Mouse (Mus musculus) heart, embryonic 13.5 days (tissue): ENCODE results near the gene Tab2. TPM values are rescaled to one million over a fixed set of nuclear protein-coding genes. Genes with fewer than 3 reads are reported as not detected.

Source experiments
- ATAC-seq: fragments of 200-750 bp; cut with Nextera tagmentation; 2 replicates; pipeline ENCODE4 v1.8.0; 2017; ENCODE audit warnings: moderate TSS enrichment; ENCODE audit not compliant: insufficient number of reproducible peaks, low FRiP score, low TSS enrichment; ENCODE audit errors: extremely low read depth
- H3K27ac ChIP-seq: fragments of 300-500 bp; sonication (generic); replicated peaks from 2 replicates; pipeline ENCODE4 v1.5.1; 2015; ENCODE audit warnings: moderate library complexity, mild to moderate bottlenecking, inconsistent platforms
- H3K27me3 ChIP-seq: fragments of 300-500 bp; sonication (generic); replicated peaks from 2 replicates; pipeline ENCODE4 v1.6.1; 2015; ENCODE audit warnings: mild to moderate bottlenecking, inconsistent platforms
- H3K36me3 ChIP-seq: fragments of 300-500 bp; sonication (generic); 2 replicates; pipeline ENCODE4 v1.6.1; 2015; ENCODE audit warnings: mild to moderate bottlenecking, inconsistent platforms
- H3K4me1 ChIP-seq: fragments of 300-500 bp; sonication (generic); 2 replicates; pipeline ENCODE4 v1.6.1; 2015; ENCODE audit warnings: inconsistent platforms
- H3K4me2 ChIP-seq: fragments of 300-500 bp; sonication (generic); 2 replicates; pipeline ENCODE4 v1.6.1; 2015; ENCODE audit warnings: inconsistent platforms, mild to moderate bottlenecking, moderate library complexity
- H3K4me3 ChIP-seq: fragments of 300-500 bp; sonication (generic); 2 replicates; pipeline ENCODE4 v1.5.1; 2015; ENCODE audit warnings: moderate library complexity, mild to moderate bottlenecking, inconsistent platforms
- H3K9ac ChIP-seq: fragments of 300-500 bp; sonication (generic); 2 replicates; pipeline ENCODE4 v1.6.1; 2015; ENCODE audit warnings: inconsistent platforms, mild to moderate bottlenecking, moderate library complexity
- H3K9me3 ChIP-seq: fragments of 300-500 bp; sonication (generic); 2 replicates; pipeline ENCODE4 v1.6.1; 2016; ENCODE audit warnings: inconsistent platforms
- WGBS: fragments of 180-500 bp; shearing (Covaris S2); methylation state at CpG from one replicate; pipeline ENCODE4 v1.1.7; 2015; ENCODE audit warnings: mixed read lengths; 5-methylcytosine and 5-hydroxymethylcytosine counted together
- polyA plus RNA-seq: library from polyadenylated mRNA; unstranded; fragments of >200 nt; fragmentation: Nextera tagmentation; extraction: Ambion mirVana; gene quantifications from 2 replicates; pipeline ENCODE4 v1.2.1, GENCODE M21; 2015

Tab2 gene
- polyA plus RNA-seq, 1 experiment from 2014 or later: 17.2 TPM

DNA sequence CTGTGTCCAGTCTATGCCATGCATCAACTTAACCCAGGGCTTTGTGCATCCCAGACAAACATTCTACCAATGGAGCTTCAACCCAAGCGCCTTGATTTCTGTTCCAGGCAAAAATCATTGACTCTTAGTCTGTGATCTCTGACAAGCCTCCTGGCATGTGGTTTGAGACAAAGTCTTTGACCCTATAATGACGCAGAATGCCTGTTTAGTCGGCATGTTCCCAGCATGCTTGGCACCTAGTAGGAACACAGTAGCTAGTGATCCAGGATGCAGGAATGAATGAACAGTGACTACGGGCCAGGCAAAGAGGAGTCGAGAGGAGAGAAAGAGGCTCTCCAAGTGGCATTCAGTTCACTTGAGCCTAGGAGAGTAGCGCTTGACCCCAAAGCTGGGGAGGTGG is 92.6 kb downstream of the Tab2 start:
- Histone ChIP-seq H3K9me3 (peaks cover 4% of the 10 kb centered on the region; the same call in 1 of the 2 replicates), H3K4me2 (no peak overlapping the region), H3K9ac (no peak overlapping the region), H3K36me3 (no peaks in the 10 kb centered on the region), H3K27ac (no peak overlapping the region), H3K27me3 (peaks cover 21% of the 10 kb centered on the region), H3K4me1 (peaks cover 10% of the 10 kb centered on the region), H3K4me3 (no peak overlapping the region)
- no peak for ATAC-seq
- 89% methylated on average over 6 of the region's 6 CpGs for WGBS

DNA sequence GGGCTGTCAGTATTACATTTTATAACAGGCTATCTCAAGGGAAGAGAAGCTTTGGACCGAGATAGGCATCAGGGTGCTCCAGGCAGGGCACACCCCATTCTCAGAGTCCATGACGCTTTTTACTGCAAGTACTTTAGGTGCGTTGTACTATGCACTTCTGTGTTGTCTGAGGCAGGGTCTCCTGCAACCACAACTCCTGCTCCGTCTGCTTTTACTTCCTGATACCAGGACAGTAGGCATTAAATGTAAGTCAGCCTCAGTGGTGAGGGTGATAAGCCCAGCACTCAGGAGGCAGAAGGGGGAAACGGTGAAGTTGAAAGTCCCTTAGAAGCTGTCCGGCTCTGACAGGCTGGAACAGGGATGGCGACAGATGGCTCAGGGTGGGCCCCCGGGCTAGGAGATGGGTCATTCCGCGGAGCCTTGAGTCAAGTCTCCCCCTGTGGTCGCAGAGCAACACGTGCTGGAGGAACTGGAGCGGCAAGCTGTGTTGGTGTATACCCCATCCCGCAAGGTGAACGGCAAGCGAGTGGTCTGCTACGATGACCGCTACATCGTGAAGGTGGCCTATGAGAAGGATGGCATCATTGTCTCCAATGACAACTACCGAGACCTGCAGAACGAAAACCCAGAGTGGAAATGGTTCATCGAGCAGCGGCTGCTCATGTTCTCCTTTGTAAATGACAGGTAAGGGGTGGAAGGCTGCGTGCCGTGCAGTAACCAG is 93.9 kb downstream of the Tab2 start:
- no peak for ATAC-seq
- Histone ChIP-seq H3K27me3 (peaks cover 7% of the 10 kb centered on the region), H3K36me3 (no peaks in the 10 kb centered on the region), H3K4me1 (peaks cover 3% of the 10 kb centered on the region), H3K27ac (no peak overlapping the region), H3K9me3 (peaks cover 4% of the 10 kb centered on the region; the same call in 1 of the 2 replicates), H3K4me2 (no peak overlapping the region), H3K4me3 (no peak overlapping the region), H3K9ac (no peak overlapping the region)
- 86% methylated on average over 25 of the region's 25 CpGs for WGBS

DNA sequence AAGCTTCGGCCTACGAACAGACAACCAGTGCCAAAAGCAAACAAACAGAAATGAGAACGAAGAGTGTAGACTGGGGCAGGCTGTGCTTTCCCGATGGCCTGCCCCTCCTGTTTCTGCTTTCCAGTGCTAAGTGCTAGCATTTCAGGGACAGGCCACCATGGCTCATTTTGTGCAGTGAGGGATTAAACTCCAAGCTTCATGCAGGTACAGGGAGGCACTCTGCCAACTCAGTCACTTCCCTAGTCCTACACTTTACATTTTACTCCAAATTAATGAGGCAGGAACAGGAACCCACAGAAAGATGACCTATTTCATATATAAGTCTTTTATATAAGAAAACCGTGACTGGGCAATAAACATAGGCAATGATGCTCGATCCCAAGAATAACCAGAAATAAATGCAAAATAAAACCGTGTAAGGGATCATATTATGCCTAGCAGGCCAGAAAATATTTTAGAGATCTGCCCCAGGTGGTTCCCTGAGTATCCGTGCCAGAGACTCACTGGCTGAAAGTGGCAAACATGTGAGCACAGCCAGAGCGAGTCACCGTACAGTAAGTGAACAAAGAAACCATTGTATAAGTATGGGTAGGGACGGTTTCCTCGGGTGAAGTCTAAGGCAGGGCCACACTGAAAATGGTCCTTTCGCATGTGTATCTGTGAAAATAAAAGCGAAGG is 94.6 kb downstream of the Tab2 start:
- Histone ChIP-seq H3K27me3 (peaks cover under 1% of the 10 kb centered on the region), H3K27ac (no peak overlapping the region), H3K36me3 (no peaks in the 10 kb centered on the region), H3K4me1 (no peaks in the 10 kb centered on the region), H3K4me3 (no peak overlapping the region), H3K9ac (no peak overlapping the region), H3K9me3 (peaks cover 4% of the 10 kb centered on the region; the same call in 1 of the 2 replicates), H3K4me2 (no peak overlapping the region)
- no peak for ATAC-seq
- WGBS: 76% methylated on average over 14 of the region's 14 CpGs

DNA sequence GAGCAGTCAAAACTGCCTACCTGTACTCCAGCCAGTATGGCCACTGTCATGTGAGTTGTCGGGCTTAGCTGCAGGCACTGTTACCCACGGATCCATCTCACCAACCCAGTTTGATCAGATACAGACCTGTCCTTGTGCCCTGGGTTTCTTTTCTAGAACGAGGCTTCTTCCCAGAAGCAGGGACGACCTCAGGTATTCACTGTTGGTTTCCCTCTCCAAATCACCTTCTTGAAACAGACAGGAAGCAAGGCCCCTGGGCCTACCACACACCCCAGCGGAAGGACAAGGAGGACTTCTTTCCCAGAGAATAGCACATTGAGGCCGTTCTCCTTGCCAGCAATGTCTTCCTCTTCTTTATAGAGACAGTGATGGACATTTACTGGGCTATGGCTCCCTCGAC is 95.5 kb downstream of the Tab2 start:
- H3K4me2 ChIP-seq: no peak overlapping the region
- no peak overlapping the region for H3K27ac ChIP-seq
- no peaks in the 10 kb centered on the region for H3K4me1 ChIP-seq
- no peak overlapping the region for H3K4me3 ChIP-seq
- H3K36me3 ChIP-seq: no peaks in the 10 kb centered on the region
- 78% methylated on average over 7 of the region's 7 CpGs for WGBS
- ATAC-seq: no peak
- H3K27me3 ChIP-seq: no peaks in the 10 kb centered on the region
- H3K9me3 ChIP-seq: peaks cover 4% of the 10 kb centered on the region; the same call in 1 of the 2 replicates
- H3K9ac ChIP-seq: no peak overlapping the region

Other genes starting within 250 kb of the Tab2 start
- 30.8 and 32.2 TPM in 2 replicates for gene Katna1, start 230.2 kb downstream of the Tab2 start, polyA plus RNA-seq
- gene Ginm1, start 163.4 kb downstream of the Tab2 start, polyA plus RNA-seq: 77.2 and 82.3 TPM in 2 replicates
- 25.6 and 26.7 TPM in 2 replicates for gene Ppil4, start 163.3 kb downstream of the Tab2 start, polyA plus RNA-seq
- 0.38 and 0.41 TPM in 2 replicates for gene Zc3h12d, start 123.8 kb downstream of the Tab2 start, polyA plus RNA-seq